Mouse (Mus musculus) lung, postnatal 0 days (tissue): Measurements from ENCODE around the gene Med16.

Source experiments
- CTCF ChIP-seq: IDR thresholded peaks from 2 replicates; pipeline ENCODE4 v1.5.1; 2016; ENCODE audit warnings: antibody characterized with exemption, mild to moderate bottlenecking
- EP300 ChIP-seq: IDR thresholded peaks from 2 replicates; pipeline ENCODE4 v1.6.1; 2016; ENCODE audit warnings: antibody characterized with exemption, mild to moderate bottlenecking, control low read depth

GRCm38 (mm10) chr10:79860079-79860911 is 48.4 kb downstream of the Med16 start:
- TF ChIP-seq CTCF = no peak
- TF ChIP-seq EP300 = no peak
